Mouse (Mus musculus): ENCODE measurements around the gene Fam168a.

GRCm38 (mm10) chr7:100805391-100805790 lies 99.0 kb downstream of the Fam168a start:
- TF ChIP-seq CTCF (conservative IDR thresholded peaks at IDR 0.05; ENCODE audit: low read length) = no peak
- no peak for TF ChIP-seq NANOG (IDR thresholded peaks at IDR 0.05; ENCODE audit: borderline replicate concordance, low read length)
- TF ChIP-seq POU5F1 (IDR thresholded peaks at IDR 0.05; ENCODE audit: borderline replicate concordance, low read length) = no peak

Data from E14TG2a.4 (cell line).